Mouse (Mus musculus) bone marrow, adult 2 months (tissue): Measurements from ENCODE around the gene Slc35f5. TPM values are rescaled to one million over a fixed set of nuclear protein-coding genes. Genes with fewer than 3 reads are reported as not detected.

ENCODE experiments used
- H3K27ac ChIP-seq: fragments of 200-500 bp; 2 replicates; pipeline ENCODE4 v1.5.1; 2012; ENCODE audit warnings: low read depth, mild to moderate bottlenecking, control low read depth, inconsistent platforms, low read length; ENCODE audit not compliant: control insufficient read depth, poor library complexity, insufficient read depth
- H3K4me1 ChIP-seq: fragments of 200-500 bp; 2 replicates; pipeline ENCODE4 v1.6.1; 2011; ENCODE audit warnings: low read length; ENCODE audit not compliant: control insufficient read depth, insufficient read depth
- H3K4me3 ChIP-seq: fragments of 200-500 bp; replicated peaks from 2 replicates; pipeline ENCODE3; 2011; ENCODE audit warnings: mild to moderate bottlenecking, low read depth, low read length, control low read depth; ENCODE audit not compliant: control insufficient read depth
- CTCF ChIP-seq: fragments of 200-500 bp; IDR thresholded peaks from 2 replicates; pipeline ENCODE4 v1.5.1; 2011; ENCODE audit warnings: low read length, control low read depth; ENCODE audit not compliant: control insufficient read depth, insufficient read depth
- POLR2A ChIP-seq: fragments of 200-500 bp; IDR thresholded peaks from 2 replicates; pipeline ENCODE4 v1.6.1; 2011; ENCODE audit warnings: low read depth, mild to moderate bottlenecking, control low read depth, low read length, borderline replicate concordance; ENCODE audit not compliant: control insufficient read depth
- WGBS: fragments of 180-500 bp; shearing (Covaris S2); methylation state at CpG from one replicate; pipeline ENCODE4 v1.1.7; 2018; 5-methylcytosine and 5-hydroxymethylcytosine counted together
- polyA plus RNA-seq: library from polyadenylated mRNA; stranded (reverse); fragments of >200 nt; gene quantifications from 2 replicates; pipeline ENCODE4 v1.2.4, GENCODE M21; 2011; ENCODE audit warnings: low replicate concordance; ENCODE audit not compliant: missing spikeins, insufficient read depth, insufficient read length

Slc35f5 gene
- polyA plus RNA-seq, 1 experiment, result 1.6 TPM

GRCm38 (mm10) chr1:125537131-125537530 is 23.3 kb upstream of the Slc35f5 start:
- H3K4me3 ChIP-seq, result no peak overlapping the region
- no peak for TF ChIP-seq POLR2A
- no peaks in the 10 kb centered on the region for H3K4me1 ChIP-seq
- H3K27ac ChIP-seq, result no peak overlapping the region
- 83% methylated on average over 2 of the region's 2 CpGs for WGBS

- Histone ChIP-seq H3K4me1 (no peaks in the 10 kb centered on the region), H3K4me3 (no peak overlapping the region), H3K27ac (no peak overlapping the region)
- no peak for TF ChIP-seq CTCF
- no peak for TF ChIP-seq POLR2A
- 76% methylated on average over 8 of the region's 8 CpGs for WGBS
These were observed 22.6 kb upstream of the Slc35f5 start for GRCm38 (mm10) chr1:125537776-125538175.

DNA sequence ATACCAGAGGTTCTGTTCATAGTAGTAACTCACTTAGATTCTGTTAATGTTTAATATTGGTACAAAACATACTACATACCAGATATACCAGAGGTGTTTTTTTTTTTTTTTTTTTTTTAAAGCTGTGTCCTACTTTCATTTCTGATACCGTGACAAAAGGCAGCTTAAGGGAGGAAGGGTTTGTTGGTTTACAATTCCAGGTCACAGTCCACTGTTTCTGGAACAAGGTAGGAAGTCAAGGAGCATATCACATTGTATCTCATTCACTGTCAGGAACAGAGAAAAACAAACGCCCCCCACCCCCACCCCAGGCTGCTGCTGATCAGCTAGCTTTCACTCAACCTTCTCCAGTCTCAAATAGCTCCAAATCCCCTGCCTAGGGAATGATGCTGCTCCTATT is 21.1 kb upstream of the Slc35f5 start:
- Histone ChIP-seq H3K4me3 (no peak overlapping the region), H3K27ac (no peak overlapping the region), H3K4me1 (no peaks in the 10 kb centered on the region)
- TF ChIP-seq POLR2A (no peak), CTCF (no peak)
- WGBS, result 78% methylated on average over 2 of the region's 2 CpGs

- no peak for TF ChIP-seq POLR2A
- Histone ChIP-seq H3K27ac (no peak overlapping the region), H3K4me3 (no peak overlapping the region), H3K4me1 (no peaks in the 10 kb centered on the region)
- 80% methylated on average over 7 of the region's 7 CpGs for WGBS
These were observed 18.1 kb upstream of the Slc35f5 start for GRCm38 (mm10) chr1:125542008-125542999.

- WGBS, result 67% methylated on average over 1 of the region's 1 CpGs
- no peak overlapping the region for H3K27ac ChIP-seq
- no peaks in the 10 kb centered on the region for H3K4me1 ChIP-seq
- H3K4me3 ChIP-seq, result no peak overlapping the region
- no peak for TF ChIP-seq POLR2A
- TF ChIP-seq CTCF, result no peak
These were observed 10.5 kb upstream of the Slc35f5 start for GRCm38 (mm10) chr1:125549872-125550271.

DNA sequence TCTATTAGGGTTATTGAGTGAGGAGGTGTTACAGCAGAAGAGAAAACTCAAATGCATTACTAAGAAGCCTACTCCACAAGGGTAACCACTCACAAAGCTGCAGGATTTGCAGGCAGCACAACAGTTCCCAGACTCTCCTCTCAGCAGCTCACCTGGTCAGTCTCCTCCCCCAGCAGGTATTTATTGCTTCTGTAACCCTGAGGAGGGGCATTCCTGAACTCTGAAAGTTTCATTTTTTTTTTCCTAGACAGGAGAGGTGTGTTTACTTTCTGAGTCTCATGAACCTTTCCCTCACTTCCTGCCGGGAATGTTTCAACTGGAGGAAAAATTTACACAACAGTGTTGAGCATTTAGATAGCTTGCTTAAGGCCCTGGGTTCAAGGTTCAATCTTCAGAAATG is 10.0 kb upstream of the Slc35f5 start:
- WGBS, result 65% methylated on average over 1 of the region's 1 CpGs
- no peak overlapping the region for H3K27ac ChIP-seq
- H3K4me1 ChIP-seq, result no peaks in the 10 kb centered on the region
- TF ChIP-seq POLR2A, result no peak
- no peak for TF ChIP-seq CTCF
- H3K4me3 ChIP-seq, result no peak overlapping the region

- 85% methylated on average over 2 of the region's 2 CpGs for WGBS
- H3K27ac ChIP-seq, result no peak overlapping the region
- no peaks in the 10 kb centered on the region for H3K4me1 ChIP-seq
- TF ChIP-seq POLR2A, result no peak
- no peak for TF ChIP-seq CTCF
- H3K4me3 ChIP-seq, result no peak overlapping the region
These were observed 8.8 kb upstream of the Slc35f5 start for GRCm38 (mm10) chr1:125551564-125551963.

GRCm38 (mm10) chr1:125559261-125559660 is 1.1 kb upstream of the Slc35f5 start:
- Histone ChIP-seq H3K4me3 (no peak overlapping the region), H3K27ac (no peak overlapping the region), H3K4me1 (peaks cover 1% of the 10 kb centered on the region; the same call in 1 of the 2 replicates)
- TF ChIP-seq CTCF (no peak), POLR2A (no peak)
- WGBS, result 50% methylated on average over 3 of the region's 3 CpGs

DNA sequence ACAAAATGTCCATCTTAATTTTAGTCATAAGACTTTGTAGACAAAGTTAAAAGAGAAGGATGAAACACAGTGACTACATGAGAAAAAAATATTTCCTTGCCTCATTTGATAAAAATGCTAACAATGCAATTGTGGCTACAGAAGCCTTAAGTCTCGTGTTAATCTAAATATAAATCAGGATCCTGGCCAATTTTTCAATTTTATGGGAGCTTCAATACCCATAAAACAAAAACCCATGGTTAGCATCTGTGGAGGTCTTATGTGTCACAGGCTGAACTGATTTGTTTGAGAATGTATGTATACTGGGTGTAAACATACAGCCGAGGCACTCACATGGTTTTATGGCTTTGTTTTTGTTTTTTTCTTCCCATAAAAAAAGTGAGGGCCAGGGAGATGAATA is 674 bp upstream of the Slc35f5 start:
- TF ChIP-seq CTCF (no peak), POLR2A (no peak)
- WGBS, result 8% methylated on average over 2 of the region's 2 CpGs
- Histone ChIP-seq H3K4me1 (peaks cover 1% of the 10 kb centered on the region; the same call in 1 of the 2 replicates), H3K27ac (peak overlapping the region; percentile 64; the same call in 1 of the 2 replicates), H3K4me3 (peak overlapping the region; percentile 76)
